9 mouse cellular contexts compared by ENCODE assay signal in the genomic region with DNA sequence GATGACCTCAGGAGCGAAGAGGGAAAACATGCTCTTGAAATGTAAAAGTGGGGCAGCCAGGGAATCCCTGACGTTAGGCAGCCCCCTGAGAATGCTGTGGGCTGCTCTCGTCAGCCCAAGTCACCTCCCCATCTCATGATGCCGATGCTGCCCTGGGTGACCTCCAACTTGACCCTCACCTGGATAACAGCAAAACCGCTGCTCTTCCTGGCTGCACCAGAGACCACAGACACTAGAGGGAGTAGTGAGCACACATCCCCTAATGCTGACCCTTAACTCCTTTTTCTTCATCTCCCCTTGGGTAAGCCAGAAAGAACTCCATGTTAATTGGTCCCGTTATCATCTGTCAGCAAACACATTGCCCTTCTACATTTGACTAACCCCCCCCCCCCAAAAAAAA.
DNase-seq lines count a peak whose midpoint lies in the region; ATAC-seq and TF ChIP-seq lines count a peak whose summit lies in the region.
"Had no signal": no experiment of that assay in that cellular context is flagged by ENCODE, and none has a peak within 500 bp of the region (broad histone marks: within the 10 kb centered on the region; RNA-seq: fewer than 3 reads in every experiment).

No protein-coding gene starts in this region.

- peak overlapping the region; percentile 35; the same call in 1 of the 2 replicates for H3K4me3 ChIP-seq in ES-Bruce4 (ENCODE audit: low read depth, low read length)
- H3K4me3 ChIP-seq in liver, embryonic 14.5 days (ENCODE audit: insufficient read depth in 1 of 2, low read depth in 2 of 2, low read length in 2 of 2), result peak overlapping the region; percentile 7 to 63; a peak in 1 of 4 replicates

- no peaks in the 10 kb centered on the region for H3K9me3 ChIP-seq in ES-Bruce4 (replicated peaks; ENCODE audit: control insufficient read depth, insufficient read depth, low read length, poor library complexity, severe bottlenecking)
- H3K9me3 ChIP-seq in liver, embryonic 14.5 days (ENCODE audit: control insufficient read depth, low read length), result no peaks in the 10 kb centered on the region

- TF ChIP-seq CTCF in ES-Bruce4 (IDR thresholded peaks at IDR 0.05; ENCODE audit: low read depth, low read length), result peak; percentile 77
- TF ChIP-seq CTCF in liver, embryonic 14.5 days (IDR thresholded peaks at IDR 0.05; ENCODE audit: low read depth), result peak; percentile 93

- H3K27me3 ChIP-seq in ES-Bruce4 (ENCODE audit: control insufficient read depth, insufficient read depth, low read length, poor library complexity, severe bottlenecking), result no peaks in the 10 kb centered on the region
- H3K27me3 ChIP-seq in liver, embryonic 14.5 days (ENCODE audit: control insufficient read depth, insufficient read depth, low read length), result no peaks in the 10 kb centered on the region

- no peak overlapping the region for H3K9ac ChIP-seq in ES-Bruce4 (ENCODE audit: low read depth, poor library complexity, severe bottlenecking)
- peak overlapping the region; percentile 76; the same call in 1 of the 2 replicates for H3K9ac ChIP-seq in liver, embryonic 14.5 days (replicated peaks)

- peak overlapping the region; percentile 61 for H3K4me2 ChIP-seq in liver, embryonic 14.5 days (ENCODE audit: low read depth)

- no peak for ATAC-seq in liver, embryonic 14.5 days (ENCODE audit: insufficient read depth)

- no peak for TF ChIP-seq POLR2A in ES-Bruce4 (IDR thresholded peaks at IDR 0.05; ENCODE audit: insufficient read depth, low read length)

- WGBS in liver, embryonic 14.5 days (ENCODE audit: insufficient replicate concordance), result 35% methylated on average over 6 of the region's 6 CpGs

- TF ChIP-seq EP300 in ES-Bruce4 (IDR thresholded peaks at IDR 0.05; ENCODE audit: insufficient read depth, low read depth, low read length), result no peak
- no peak; the same call in 1 of the 2 replicates for TF ChIP-seq EP300 in liver, embryonic 14.5 days (IDR thresholded peaks at IDR 0.05; ENCODE audit: low read depth)

- no peaks in the 10 kb centered on the region for H3K36me3 ChIP-seq in ES-Bruce4 (ENCODE audit: control insufficient read depth, insufficient read depth, low read length, poor library complexity, severe bottlenecking)
- no peaks in the 10 kb centered on the region for H3K36me3 ChIP-seq in liver, embryonic 14.5 days (replicated peaks; ENCODE audit: control insufficient read depth, insufficient read depth, low read depth)

- DNase-seq in kidney, postnatal 10 days, result peak; percentile 31
- no peak for DNase-seq in kidney, adult 11 months
- peak; percentile 37 for DNase-seq in c-Kit-positive CD71-positive TER-119-negative erythroid progenitor cells, embryonic 14.5 days (ENCODE audit: low read depth)
- no peak for DNase-seq in liver, embryonic 14.5 days (ENCODE audit: low read depth in 3 of 3, low spot score in 3 of 3)
- DNase-seq in gastrocnemius, postnatal 4 days (ENCODE audit: low spot score in 2 of 2), result no peak
- DNase-seq in adrenal gland, postnatal 25 days, result no peak
- no peak for DNase-seq in adrenal gland, adult 2 months
- DNase-seq: gastrocnemius, postnatal 10 days had no signal

- H3K4me1 ChIP-seq in ES-Bruce4 (ENCODE audit: control insufficient read depth, insufficient read depth, low read length), result no peaks in the 10 kb centered on the region
- H3K4me1 ChIP-seq in liver, embryonic 14.5 days (replicated peaks; ENCODE audit: control insufficient read depth in 2 of 2, insufficient read depth in 2 of 2, low read length in 1 of 2), result peaks cover 30 to 42% of the 10 kb centered on the region in 2 experiments

- H3K27ac ChIP-seq in ES-Bruce4 (ENCODE audit: insufficient read depth, low read length), result no peak overlapping the region
- no peak overlapping the region for H3K27ac ChIP-seq in liver, embryonic 14.5 days

Comparison
In these comparisons a context has a peak if more than half of its experiments do, and no peak if none do; other contexts are left out.
1. DNase-seq: peak in kidney, postnatal 10 days (single experiment) and c-Kit-positive CD71-positive TER-119-negative erythroid progenitor cells, embryonic 14.5 days (single experiment); none in kidney, adult 11 months (single experiment), liver, embryonic 14.5 days (0 of 3), gastrocnemius, postnatal 4 days (0 of 2), adrenal gland, postnatal 25 days (single experiment) and adrenal gland, adult 2 months (single experiment).